Mouse (Mus musculus) forebrain, embryonic 14.5 days (tissue): ENCODE data around the gene Adnp. TPM values are rescaled to one million over a fixed set of nuclear protein-coding genes. Genes with fewer than 3 reads are reported as not detected.

ENCODE experiments used
- ATAC-seq: fragments of 200-750 bp; cut with Nextera tagmentation; 2 replicates; pipeline ENCODE4 v1.8.0; 2017; ENCODE audit warnings: mild to moderate bottlenecking, moderate library complexity
- DNase-seq: peaks from one replicate; pipeline ENCODE4 v3.0.0-alpha.2; 2015; ENCODE audit warnings: low spot score
- H3K27ac ChIP-seq: fragments of 300-500 bp; sonication (generic); 2 replicates; pipeline ENCODE4 v1.5.1; 2014; ENCODE audit warnings: low read depth, mild to moderate bottlenecking, control low read depth, low read length, moderate library complexity
- H3K27me3 ChIP-seq: fragments of 300-500 bp; sonication (generic); replicated peaks from 2 replicates; pipeline ENCODE4 v1.6.1; 2014; ENCODE audit warnings: low read length, control low read depth, mixed read lengths; ENCODE audit not compliant: control insufficient read depth, insufficient read depth
- H3K36me3 ChIP-seq: fragments of 300-500 bp; sonication (generic); 2 replicates; pipeline ENCODE4 v1.6.1; 2014; ENCODE audit warnings: low read length, control low read depth; ENCODE audit not compliant: control insufficient read depth, insufficient read depth
- H3K4me1 ChIP-seq: fragments of 300-500 bp; sonication (generic); 2 replicates; pipeline ENCODE4 v1.6.1; 2014; ENCODE audit warnings: antibody characterized with exemption, low read length, control low read depth; ENCODE audit not compliant: control insufficient read depth, insufficient read depth
- H3K4me2 ChIP-seq: fragments of 300-500 bp; sonication (generic); 2 replicates; pipeline ENCODE4 v1.6.1; 2014; ENCODE audit warnings: mild to moderate bottlenecking, control low read depth, low read length
- H3K4me3 ChIP-seq: fragments of 300-500 bp; sonication (generic); 2 replicates; pipeline ENCODE4 v1.5.1; 2014; ENCODE audit warnings: low read depth, low read length, control low read depth
- H3K9ac ChIP-seq: fragments of 300-500 bp; sonication (generic); 2 replicates; pipeline ENCODE4 v1.6.1; 2014; ENCODE audit warnings: mild to moderate bottlenecking, low read length, control low read depth, moderate library complexity
- H3K9me3 ChIP-seq: fragments of 300-500 bp; sonication (generic); replicated peaks from 2 replicates; pipeline ENCODE4 v1.6.1; 2016; ENCODE audit warnings: low read length, control low read depth, mixed read lengths; ENCODE audit not compliant: control insufficient read depth
- WGBS: fragments of 180-500 bp; shearing (Covaris S2); extraction: QIAGEN DNeasy Blood & Tissue Kit; methylation state at CpG from one replicate; pipeline ENCODE4 v1.1.7; 2014; 5-methylcytosine and 5-hydroxymethylcytosine counted together
- polyA plus RNA-seq: library from polyadenylated mRNA; unstranded; fragments of >200 nt; fragmentation: Nextera tagmentation; extraction: Ambion mirVana; gene quantifications from 2 replicates; pipeline ENCODE4 v1.2.1, GENCODE M21; 2014

The Adnp gene
- 1.6 and 2.0 TPM in 2 replicates for polyA plus RNA-seq

- Histone ChIP-seq H3K9me3 (no peaks in the 10 kb centered on the region), H3K9ac (peak within 1 kb of the TSS; percentile 100), H3K36me3 (peaks cover 51% of the 10 kb centered on the region), H3K4me1 (peaks cover 15% of the 10 kb centered on the region), H3K4me2 (peak within 1 kb of the TSS; percentile 86), H3K4me3 (peak within 1 kb of the TSS; percentile 99), H3K27ac (peak within 1 kb of the TSS; percentile 99), H3K27me3 (no peaks in the 10 kb centered on the region)
- DNase-seq (peak; percentile 98), ATAC-seq (peak; percentile 91)
- under 1% methylated on average over 44 of the region's 89 CpGs for WGBS
These were observed at the start of gene Adnp for GRCm38 (mm10) chr2:168206725-168207644. Gene Adnp (minus strand): TSS chr2:168207112.

GRCm38 (mm10) chr2:168256506-168256905 is 49.6 kb upstream of the Adnp start:
- H3K9me3 ChIP-seq = no peaks in the 10 kb centered on the region
- H3K4me2 ChIP-seq = no peak overlapping the region
- no peak overlapping the region for H3K9ac ChIP-seq
- 88% methylated on average over 3 of the region's 3 CpGs for WGBS
- H3K36me3 ChIP-seq = no peaks in the 10 kb centered on the region
- no peak overlapping the region for H3K4me3 ChIP-seq
- H3K27me3 ChIP-seq = no peaks in the 10 kb centered on the region
- DNase-seq = no peak
- H3K27ac ChIP-seq = no peak overlapping the region
- peaks cover 4% of the 10 kb centered on the region; the same call in 1 of the 2 replicates for H3K4me1 ChIP-seq
- no peak for ATAC-seq

GRCm38 (mm10) chr2:168253822-168254221 is 46.9 kb upstream of the Adnp start:
- Histone ChIP-seq H3K4me2 (no peak overlapping the region), H3K27me3 (no peaks in the 10 kb centered on the region), H3K4me3 (no peak overlapping the region), H3K4me1 (peaks cover 4% of the 10 kb centered on the region; the same call in 1 of the 2 replicates), H3K36me3 (no peaks in the 10 kb centered on the region), H3K9me3 (no peaks in the 10 kb centered on the region), H3K27ac (peak overlapping the region; percentile 80), H3K9ac (no peak overlapping the region)
- peak; percentile 95 for DNase-seq
- peak; percentile 81 for ATAC-seq
- 38% methylated on average over 7 of the region's 7 CpGs for WGBS

- Histone ChIP-seq H3K27me3 (no peaks in the 10 kb centered on the region), H3K9me3 (no peaks in the 10 kb centered on the region), H3K4me1 (peaks cover 6% of the 10 kb centered on the region; the same call in 1 of the 2 replicates), H3K27ac (peak overlapping the region; percentile 76; the same call in 1 of the 2 replicates), H3K4me3 (no peak overlapping the region), H3K4me2 (0 out of 2 replicates have a peak overlapping the region, but pooled peaks have one; percentile 12), H3K36me3 (no peaks in the 10 kb centered on the region), H3K9ac (no peak overlapping the region)
- DNase-seq (peak; percentile 70), ATAC-seq (no peak)
- WGBS = 13% methylated on average over 16 of the region's 16 CpGs
These were observed 45.9 kb upstream of the Adnp start for GRCm38 (mm10) chr2:168252639-168253292.

- H3K9me3 ChIP-seq = no peaks in the 10 kb centered on the region
- no peaks in the 10 kb centered on the region for H3K27me3 ChIP-seq
- H3K9ac ChIP-seq = no peak overlapping the region
- peaks cover 6% of the 10 kb centered on the region; the same call in 1 of the 2 replicates for H3K4me1 ChIP-seq
- no peak overlapping the region for H3K27ac ChIP-seq
- ATAC-seq (no peak), DNase-seq (peak; percentile 92)
- H3K4me2 ChIP-seq = no peak overlapping the region
- H3K4me3 ChIP-seq = no peak overlapping the region
- H3K36me3 ChIP-seq = no peaks in the 10 kb centered on the region
- 15% methylated on average over 8 of the region's 8 CpGs for WGBS
These were observed 43.4 kb upstream of the Adnp start for GRCm38 (mm10) chr2:168250270-168250669.

- peak overlapping the region; percentile 91 for H3K27ac ChIP-seq
- H3K4me2 ChIP-seq = no peak overlapping the region
- DNase-seq (peak; percentile 83), ATAC-seq (peak; percentile 54)
- peaks cover 6% of the 10 kb centered on the region; the same call in 1 of the 2 replicates for H3K4me1 ChIP-seq
- H3K27me3 ChIP-seq = no peaks in the 10 kb centered on the region
- no peak overlapping the region for H3K4me3 ChIP-seq
- H3K9ac ChIP-seq = no peak overlapping the region
- no peaks in the 10 kb centered on the region for H3K9me3 ChIP-seq
- H3K36me3 ChIP-seq = no peaks in the 10 kb centered on the region
- WGBS = 14% methylated on average over 2 of the region's 2 CpGs
These were observed 41.9 kb upstream of the Adnp start for GRCm38 (mm10) chr2:168248856-168249245.

GRCm38 (mm10) chr2:168248167-168248855 is 41.4 kb upstream of the Adnp start:
- Histone ChIP-seq H3K4me2 (no peak overlapping the region), H3K4me3 (no peak overlapping the region), H3K9ac (no peak overlapping the region), H3K27ac (peak overlapping the region; percentile 91), H3K36me3 (no peaks in the 10 kb centered on the region), H3K9me3 (no peaks in the 10 kb centered on the region), H3K4me1 (peaks cover 6% of the 10 kb centered on the region; the same call in 1 of the 2 replicates), H3K27me3 (no peaks in the 10 kb centered on the region)
- ATAC-seq (peak; percentile 85), DNase-seq (peak; percentile 90)
- 49% methylated on average over 8 of the region's 8 CpGs for WGBS

- Histone ChIP-seq H3K9me3 (no peaks in the 10 kb centered on the region), H3K4me1 (0 out of 2 replicates have a peak, but pooled peaks cover 2% of the 10 kb centered on the region), H3K4me2 (no peak overlapping the region), H3K36me3 (no peaks in the 10 kb centered on the region), H3K27me3 (no peaks in the 10 kb centered on the region), H3K27ac (no peak overlapping the region), H3K9ac (no peak overlapping the region), H3K4me3 (no peak overlapping the region)
- ATAC-seq (no peak), DNase-seq (peak; percentile 20)
- 34% methylated on average over 8 of the region's 8 CpGs for WGBS
These were observed 38.7 kb upstream of the Adnp start for GRCm38 (mm10) chr2:168245571-168245970.
